Mouse (Mus musculus) kidney, embryonic 14.5 days (tissue): ENCODE data around the gene Fmo1. TPM values are rescaled to one million over a fixed set of nuclear protein-coding genes. Genes with fewer than 3 reads are reported as not detected.

Source experiments
- ATAC-seq: fragments of 200-750 bp; cut with Nextera tagmentation; 2 replicates; pipeline ENCODE4 v1.8.0; 2017; ENCODE audit warnings: moderate number of reproducible peaks, mild to moderate bottlenecking, moderate TSS enrichment, moderate library complexity; ENCODE audit not compliant: low FRiP score, low TSS enrichment
- H3K27ac ChIP-seq: fragments of 300-500 bp; sonication (generic); 2 replicates; pipeline ENCODE4 v1.5.1; 2014; ENCODE audit warnings: low read depth, mild to moderate bottlenecking, low read length, moderate library complexity, mixed read lengths
- H3K27me3 ChIP-seq: fragments of 300-500 bp; sonication (generic); 2 replicates; pipeline ENCODE4 v1.6.1; 2014; ENCODE audit warnings: mild to moderate bottlenecking, low read length; ENCODE audit not compliant: control insufficient read depth, insufficient read depth
- H3K36me3 ChIP-seq: fragments of 300-500 bp; sonication (generic); 2 replicates; pipeline ENCODE4 v1.6.1; 2014; ENCODE audit warnings: low read length, mixed read lengths; ENCODE audit not compliant: control insufficient read depth, insufficient read depth
- H3K4me1 ChIP-seq: fragments of 300-500 bp; sonication (generic); 2 replicates; pipeline ENCODE4 v1.6.1; 2014; ENCODE audit warnings: low read length, mixed read lengths; ENCODE audit not compliant: control insufficient read depth, insufficient read depth
- H3K4me2 ChIP-seq: fragments of 300-500 bp; sonication (generic); replicated peaks from 2 replicates; pipeline ENCODE4 v1.6.1; 2014; ENCODE audit warnings: low read depth, mild to moderate bottlenecking, low read length
- H3K4me3 ChIP-seq: fragments of 300-500 bp; sonication (generic); 2 replicates; pipeline ENCODE4 v1.5.1; 2014; ENCODE audit warnings: mild to moderate bottlenecking, low read length
- H3K9ac ChIP-seq: fragments of 300-500 bp; sonication (generic); 2 replicates; pipeline ENCODE4 v1.6.1; 2014; ENCODE audit warnings: low read depth, mild to moderate bottlenecking, low read length, moderate library complexity
- H3K9me3 ChIP-seq: fragments of 300-500 bp; sonication (generic); 2 replicates; pipeline ENCODE4 v1.6.1; 2016; ENCODE audit warnings: low read length; ENCODE audit not compliant: control insufficient read depth
- WGBS: fragments of 180-500 bp; shearing (Covaris S2); extraction: QIAGEN DNeasy Blood & Tissue Kit; methylation state at CpG from one replicate; pipeline ENCODE4 v1.1.7; 2014; 5-methylcytosine and 5-hydroxymethylcytosine counted together
- polyA plus RNA-seq: library from polyadenylated mRNA; unstranded; fragments of >200 nt; fragmentation: Nextera tagmentation; extraction: Ambion mirVana; gene quantifications from 2 replicates; pipeline ENCODE4 v1.2.1, GENCODE M21; 2014

Gene Fmo1
- polyA plus RNA-seq, 1 experiment from 2014 or later, result 17.2 TPM

DNA sequence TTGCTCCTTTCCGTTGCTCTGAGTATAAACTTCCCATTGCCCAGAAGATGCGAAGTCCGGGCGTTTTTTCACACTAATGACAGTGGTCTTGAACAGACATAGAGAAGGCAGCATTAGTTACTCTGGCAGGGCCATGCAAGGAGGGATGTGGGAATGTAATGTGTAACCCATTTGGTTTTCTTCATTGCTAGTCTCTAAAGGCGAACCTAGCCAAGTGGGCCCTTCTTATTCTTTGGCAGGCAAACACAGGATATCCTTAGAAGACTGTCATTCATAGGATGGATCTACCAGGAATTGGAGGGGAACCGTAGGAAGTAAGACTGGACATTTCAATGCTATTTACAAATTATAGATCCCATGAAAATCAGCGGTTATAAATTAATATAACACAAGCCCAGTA, 21.2 kb upstream of the Fmo1 start:
- Histone ChIP-seq H3K4me1 (no peaks in the 10 kb centered on the region), H3K27ac (no peak overlapping the region), H3K9me3 (no peaks in the 10 kb centered on the region), H3K36me3 (no peaks in the 10 kb centered on the region), H3K4me3 (no peak overlapping the region), H3K27me3 (no peaks in the 10 kb centered on the region), H3K4me2 (no peak overlapping the region), H3K9ac (no peak overlapping the region)
- ATAC-seq, result no peak
- whole genome bisulfite sequencing, result 95% methylated on average over 7 of the region's 7 CpGs

- no peak for ATAC-seq
- 80% methylated on average over 11 of the region's 11 CpGs for WGBS
These were observed 19.9 kb upstream of the Fmo1 start for GRCm38 (mm10) chr1:162886138-162886816.

DNA sequence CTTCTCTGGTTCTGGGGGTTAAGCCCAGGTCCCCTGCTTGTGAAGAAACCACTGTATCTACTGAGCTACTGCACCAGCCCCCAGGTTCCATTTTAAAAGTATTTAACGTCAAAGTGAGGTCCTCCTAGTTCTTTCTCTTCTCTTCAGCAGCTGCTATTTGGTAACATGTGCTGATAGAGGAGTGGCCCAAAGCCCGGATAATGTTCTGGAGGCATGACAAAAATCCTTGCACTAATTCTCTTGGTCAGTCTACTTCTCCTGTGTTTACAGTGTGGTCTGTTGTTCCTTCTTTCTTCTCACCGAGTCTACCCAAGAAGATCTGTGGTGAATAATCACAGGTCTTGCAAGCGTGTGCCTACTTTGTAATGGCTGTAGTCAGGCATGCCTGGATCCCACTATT, 16.3 kb upstream of the Fmo1 start:
- H3K9me3 ChIP-seq, result no peaks in the 10 kb centered on the region
- H3K4me2 ChIP-seq, result no peak overlapping the region
- H3K4me3 ChIP-seq, result no peak overlapping the region
- H3K9ac ChIP-seq, result no peak overlapping the region
- ATAC-seq, result no peak
- H3K36me3 ChIP-seq, result no peaks in the 10 kb centered on the region
- WGBS, result 82% methylated on average over 4 of the region's 4 CpGs
- H3K27me3 ChIP-seq, result no peaks in the 10 kb centered on the region
- H3K27ac ChIP-seq, result no peak overlapping the region
- H3K4me1 ChIP-seq, result no peaks in the 10 kb centered on the region

More at GRCm38 (mm10) chr1:162886138-162886816, 19.9 kb upstream of the Fmo1 start:
- H3K9me3 ChIP-seq, result no peaks in the 10 kb centered on the region
- no peaks in the 10 kb centered on the region for H3K36me3 ChIP-seq
- H3K4me1 ChIP-seq, result no peaks in the 10 kb centered on the region
- no peak overlapping the region for H3K4me3 ChIP-seq
- H3K9ac ChIP-seq, result no peak overlapping the region
- no peaks in the 10 kb centered on the region for H3K27me3 ChIP-seq
- H3K27ac ChIP-seq, result no peak overlapping the region
- no peak overlapping the region for H3K4me2 ChIP-seq

- no peak for ATAC-seq
- Histone ChIP-seq H3K36me3 (no peaks in the 10 kb centered on the region), H3K4me1 (no peaks in the 10 kb centered on the region), H3K4me2 (no peak overlapping the region), H3K4me3 (no peak overlapping the region), H3K27ac (no peak overlapping the region), H3K27me3 (no peaks in the 10 kb centered on the region), H3K9me3 (no peaks in the 10 kb centered on the region), H3K9ac (no peak overlapping the region)
- 60% methylated on average over 11 of the region's 11 CpGs for WGBS
These were observed 13.4 kb upstream of the Fmo1 start for GRCm38 (mm10) chr1:162879595-162880369.

DNA sequence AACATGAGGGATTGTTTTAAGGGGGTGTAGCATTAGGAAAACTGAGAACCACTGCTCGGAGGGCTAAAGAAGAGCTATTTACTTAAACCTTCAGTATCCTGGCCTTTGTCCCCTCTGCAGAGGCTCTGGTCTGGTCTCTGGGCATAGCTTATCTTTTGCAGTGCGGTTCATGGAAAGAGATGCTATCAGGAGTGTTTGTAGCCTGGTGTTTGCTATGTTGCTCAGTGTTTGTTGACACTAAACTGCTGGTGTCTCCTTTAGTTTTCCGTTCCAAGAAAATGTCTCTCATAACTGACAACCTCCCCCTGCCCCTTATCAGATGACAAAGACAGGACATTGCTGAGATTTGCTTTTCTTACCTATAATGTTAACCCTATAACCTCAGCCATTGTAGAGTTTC, 8.7 kb upstream of the Fmo1 start:
- no peak for ATAC-seq
- WGBS, result 61% methylated on average over 3 of the region's 3 CpGs
- Histone ChIP-seq H3K4me2 (no peak overlapping the region), H3K27ac (no peak overlapping the region), H3K27me3 (no peaks in the 10 kb centered on the region), H3K4me3 (no peak overlapping the region), H3K36me3 (no peaks in the 10 kb centered on the region), H3K4me1 (peaks cover 7% of the 10 kb centered on the region; the same call in 1 of the 2 replicates), H3K9ac (no peak overlapping the region), H3K9me3 (no peaks in the 10 kb centered on the region)

GRCm38 (mm10) chr1:162871701-162872311, 5.4 kb upstream of the Fmo1 start:
- no peak overlapping the region for H3K4me2 ChIP-seq
- no peaks in the 10 kb centered on the region for H3K27me3 ChIP-seq
- H3K4me1 ChIP-seq, result peaks cover 7% of the 10 kb centered on the region; the same call in 1 of the 2 replicates
- H3K27ac ChIP-seq, result no peak overlapping the region; the same call in 1 of the 2 replicates
- H3K4me3 ChIP-seq, result no peak overlapping the region
- H3K9me3 ChIP-seq, result peaks cover 3% of the 10 kb centered on the region; the same call in 1 of the 2 replicates
- H3K9ac ChIP-seq, result no peak overlapping the region
- peak; percentile 63; the same call in 1 of the 2 replicates for ATAC-seq
- no peaks in the 10 kb centered on the region for H3K36me3 ChIP-seq
- 34% methylated on average over 9 of the region's 9 CpGs for WGBS

- no peak for ATAC-seq
- no peak overlapping the region for H3K4me2 ChIP-seq
- H3K27me3 ChIP-seq, result no peaks in the 10 kb centered on the region
- H3K27ac ChIP-seq, result no peak overlapping the region
- 78% methylated on average over 7 of the region's 7 CpGs for WGBS
- no peak overlapping the region for H3K4me3 ChIP-seq
- peaks cover 7% of the 10 kb centered on the region; the same call in 1 of the 2 replicates for H3K4me1 ChIP-seq
- H3K36me3 ChIP-seq, result no peaks in the 10 kb centered on the region
- H3K9me3 ChIP-seq, result peaks cover 3% of the 10 kb centered on the region; the same call in 1 of the 2 replicates
- H3K9ac ChIP-seq, result no peak overlapping the region
These were observed 4.6 kb upstream of the Fmo1 start for GRCm38 (mm10) chr1:162870978-162871377.

DNA sequence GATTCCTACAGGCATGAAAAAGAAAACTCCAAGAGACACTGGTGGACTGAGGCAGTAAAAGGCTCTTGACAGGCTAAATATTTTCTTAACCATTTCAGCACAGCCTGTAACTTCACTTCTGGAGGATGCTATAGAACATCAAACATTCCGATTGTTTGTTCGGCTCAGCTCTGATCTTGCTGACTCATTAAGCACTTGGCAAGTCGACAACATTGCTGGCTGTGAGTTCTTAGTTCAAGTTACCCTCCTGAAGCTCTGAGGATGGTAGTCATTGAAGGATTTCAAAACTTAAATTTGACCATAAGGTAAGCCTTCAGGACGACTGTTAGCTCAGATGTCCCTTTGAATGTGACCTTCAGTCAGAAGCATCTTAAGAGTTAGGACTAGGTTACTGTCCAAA, 986 bp upstream of the Fmo1 start:
- H3K9ac ChIP-seq, result no peak overlapping the region

DNA sequence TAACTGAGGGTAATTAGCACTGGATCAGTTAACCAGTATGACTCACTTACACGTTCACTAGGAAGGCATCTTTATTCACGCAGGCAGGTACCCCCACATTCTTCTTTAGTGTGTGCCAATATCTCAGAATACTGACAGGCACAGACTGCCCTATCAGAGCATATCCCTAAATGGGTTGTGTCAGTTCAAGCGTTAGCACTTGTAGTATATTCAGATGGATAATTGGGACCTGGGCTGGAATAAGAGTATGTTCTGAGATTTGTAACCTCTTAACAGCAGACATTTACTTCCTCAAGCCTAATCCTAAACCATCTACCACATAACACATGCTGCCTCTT, 948 bp downstream of the Fmo1 start:
- no peak overlapping the region for H3K27ac ChIP-seq

More for the DNA sequence above, 986 bp upstream of the Fmo1 start:
- Histone ChIP-seq H3K4me2 (no peak overlapping the region), H3K27ac (no peak overlapping the region), H3K4me3 (no peak overlapping the region), H3K9me3 (peaks cover 3% of the 10 kb centered on the region; the same call in 1 of the 2 replicates), H3K4me1 (peaks cover 7% of the 10 kb centered on the region; the same call in 1 of the 2 replicates), H3K36me3 (no peaks in the 10 kb centered on the region), H3K27me3 (no peaks in the 10 kb centered on the region)
- ATAC-seq, result no peak
- WGBS, result 67% methylated on average over 4 of the region's 4 CpGs

More for the DNA sequence above, 948 bp downstream of the Fmo1 start:
- H3K27me3 ChIP-seq, result no peaks in the 10 kb centered on the region
- H3K36me3 ChIP-seq, result no peaks in the 10 kb centered on the region
- H3K4me2 ChIP-seq, result no peak overlapping the region
- no peaks in the 10 kb centered on the region for H3K4me1 ChIP-seq
- H3K9ac ChIP-seq, result no peak overlapping the region
- peaks cover 3% of the 10 kb centered on the region; the same call in 1 of the 2 replicates for H3K9me3 ChIP-seq
- ATAC-seq, result no peak
- 73% methylated on average over 3 of the region's 3 CpGs for WGBS
- no peak overlapping the region for H3K4me3 ChIP-seq
